Mouse (Mus musculus) midbrain, embryonic 13.5 days (tissue): ENCODE measurements around the gene Eif2b5. TPM values are rescaled to one million over a fixed set of nuclear protein-coding genes. Genes with fewer than 3 reads are reported as not detected.
"Not testable (repeated sequence)": the region's sequence is repeated elsewhere in the genome, so short reads cannot be mapped to it uniquely, and the experiment has no call there.

Source experiments
- ATAC-seq: fragments of 200-750 bp; cut with Nextera tagmentation; 2 replicates; pipeline ENCODE4 v1.8.0; 2017; ENCODE audit warnings: mild to moderate bottlenecking, moderate TSS enrichment, moderate library complexity
- H3K27ac ChIP-seq: fragments of 300-500 bp; sonication (generic); 2 replicates; pipeline ENCODE4 v1.5.1; 2015; ENCODE audit warnings: inconsistent platforms, mild to moderate bottlenecking, moderate library complexity
- H3K27me3 ChIP-seq: fragments of 300-500 bp; sonication (generic); 2 replicates; pipeline ENCODE4 v1.6.1; 2015; ENCODE audit warnings: mild to moderate bottlenecking, inconsistent platforms
- H3K36me3 ChIP-seq: fragments of 300-500 bp; sonication (generic); 2 replicates; pipeline ENCODE4 v1.6.1; 2015; ENCODE audit warnings: mild to moderate bottlenecking, inconsistent platforms
- H3K4me1 ChIP-seq: fragments of 300-500 bp; sonication (generic); replicated peaks from 2 replicates; pipeline ENCODE4 v1.6.1; 2015; ENCODE audit warnings: inconsistent platforms
- H3K4me2 ChIP-seq: fragments of 300-500 bp; sonication (generic); replicated peaks from 2 replicates; pipeline ENCODE4 v1.6.1; 2015; ENCODE audit warnings: moderate library complexity, mild to moderate bottlenecking, inconsistent platforms
- H3K4me3 ChIP-seq: fragments of 300-500 bp; sonication (generic); replicated peaks from 2 replicates; pipeline ENCODE4 v1.5.1; 2015; ENCODE audit warnings: mild to moderate bottlenecking, inconsistent platforms
- H3K9ac ChIP-seq: fragments of 300-500 bp; sonication (generic); replicated peaks from 2 replicates; pipeline ENCODE4 v1.6.1; 2015; ENCODE audit warnings: mild to moderate bottlenecking, inconsistent platforms
- H3K9me3 ChIP-seq: fragments of 300-500 bp; sonication (generic); 2 replicates; pipeline ENCODE4 v1.6.1; 2016; ENCODE audit warnings: mild to moderate bottlenecking, inconsistent platforms
- WGBS: fragments of 180-500 bp; shearing (Covaris S2); methylation state at CpG from one replicate; pipeline ENCODE4 v1.1.7; 2015; 5-methylcytosine and 5-hydroxymethylcytosine counted together
- polyA plus RNA-seq: library from polyadenylated mRNA; unstranded; fragments of >200 nt; fragmentation: Nextera tagmentation; extraction: Ambion mirVana; gene quantifications from 2 replicates; pipeline ENCODE4 v1.2.1, GENCODE M21; 2015

Gene Eif2b5
- polyA plus RNA-seq, 1 experiment from 2014 or later, result 111 TPM

- H3K9ac ChIP-seq, result no peak overlapping the region
- H3K4me2 ChIP-seq, result no peak overlapping the region
- H3K9me3 ChIP-seq, result no peaks in the 10 kb centered on the region
- H3K4me3 ChIP-seq, result no peak overlapping the region
- H3K27ac ChIP-seq, result no peak overlapping the region
- H3K27me3 ChIP-seq, result no peaks in the 10 kb centered on the region
- H3K36me3 ChIP-seq, result no peaks in the 10 kb centered on the region
- no peak for ATAC-seq
- 84% methylated on average over 3 of the region's 3 CpGs for WGBS
- H3K4me1 ChIP-seq, result no peaks in the 10 kb centered on the region
Measured at GRCm38 (mm10) chr16:20477270-20477669, 21.3 kb upstream of the Eif2b5 start.

GRCm38 (mm10) chr16:20478504-20478903 is 20.1 kb upstream of the Eif2b5 start:
- Histone ChIP-seq H3K36me3 (no peaks in the 10 kb centered on the region), H3K4me3 (no peak overlapping the region), H3K27ac (no peak overlapping the region), H3K9me3 (no peaks in the 10 kb centered on the region), H3K9ac (no peak overlapping the region), H3K27me3 (no peaks in the 10 kb centered on the region), H3K4me1 (no peaks in the 10 kb centered on the region), H3K4me2 (no peak overlapping the region)
- ATAC-seq, result no peak
- WGBS, result 87% methylated on average over 2 of the region's 2 CpGs

- H3K4me1 ChIP-seq, H3K27me3 ChIP-seq, H3K4me3 ChIP-seq, H3K4me2 ChIP-seq, H3K27ac ChIP-seq, H3K36me3 ChIP-seq, H3K9ac ChIP-seq, H3K9me3 ChIP-seq, ATAC-seq: not testable (repeated sequence)
- 95% methylated on average over 12 of the region's 12 CpGs for WGBS
Measured at GRCm38 (mm10) chr16:20479026-20479760, 19.4 kb upstream of the Eif2b5 start.

- no peaks in the 10 kb centered on the region for H3K36me3 ChIP-seq
- no peaks in the 10 kb centered on the region for H3K4me1 ChIP-seq
- no peaks in the 10 kb centered on the region for H3K27me3 ChIP-seq
- ATAC-seq, result no peak
- H3K9ac ChIP-seq, result no peak overlapping the region
- H3K27ac ChIP-seq, result no peak overlapping the region
- no peaks in the 10 kb centered on the region for H3K9me3 ChIP-seq
- no peak overlapping the region for H3K4me3 ChIP-seq
- no peak overlapping the region for H3K4me2 ChIP-seq
- 27% methylated on average over 3 of the region's 3 CpGs for WGBS
Measured at GRCm38 (mm10) chr16:20480115-20480514, 18.5 kb upstream of the Eif2b5 start.

- H3K4me3 ChIP-seq, result no peak overlapping the region
- H3K9ac ChIP-seq, result no peak overlapping the region
- no peaks in the 10 kb centered on the region for H3K36me3 ChIP-seq
- no peak for ATAC-seq
- no peak overlapping the region for H3K27ac ChIP-seq
- no peaks in the 10 kb centered on the region for H3K4me1 ChIP-seq
- H3K9me3 ChIP-seq, result no peaks in the 10 kb centered on the region
- no peaks in the 10 kb centered on the region for H3K27me3 ChIP-seq
- no peak overlapping the region for H3K4me2 ChIP-seq
- 67% methylated on average over 2 of the region's 2 CpGs for WGBS
Measured at GRCm38 (mm10) chr16:20481746-20482145, 16.9 kb upstream of the Eif2b5 start.

- not testable (repeated sequence) for H3K9me3 ChIP-seq, ATAC-seq, H3K27ac ChIP-seq, H3K4me2 ChIP-seq, H3K27me3 ChIP-seq, H3K4me1 ChIP-seq, H3K36me3 ChIP-seq, H3K9ac ChIP-seq, H3K4me3 ChIP-seq
- WGBS, result 91% methylated on average over 7 of the region's 7 CpGs
Measured at GRCm38 (mm10) chr16:20483716-20484115, 14.9 kb upstream of the Eif2b5 start.

- Histone ChIP-seq H3K9me3 (no peaks in the 10 kb centered on the region), H3K36me3 (no peaks in the 10 kb centered on the region), H3K27ac (no peak overlapping the region), H3K27me3 (no peaks in the 10 kb centered on the region), H3K4me1 (no peaks in the 10 kb centered on the region), H3K9ac (no peak overlapping the region), H3K4me3 (no peak overlapping the region), H3K4me2 (no peak overlapping the region)
- 44% methylated on average over 4 of the region's 4 CpGs for WGBS
- ATAC-seq, result no peak
Measured at GRCm38 (mm10) chr16:20485061-20485460, 13.6 kb upstream of the Eif2b5 start.

GRCm38 (mm10) chr16:20486048-20486447 is 12.6 kb upstream of the Eif2b5 start:
- H3K27me3 ChIP-seq, result no peaks in the 10 kb centered on the region
- ATAC-seq, result no peak
- H3K4me1 ChIP-seq, result no peaks in the 10 kb centered on the region
- 61% methylated on average over 3 of the region's 3 CpGs for WGBS
- no peak overlapping the region for H3K4me2 ChIP-seq
- H3K27ac ChIP-seq, result no peak overlapping the region
- no peaks in the 10 kb centered on the region for H3K9me3 ChIP-seq
- H3K9ac ChIP-seq, result no peak overlapping the region
- H3K4me3 ChIP-seq, result no peak overlapping the region
- no peaks in the 10 kb centered on the region for H3K36me3 ChIP-seq

GRCm38 (mm10) chr16:20488151-20488550 is 10.5 kb upstream of the Eif2b5 start:
- 95% methylated on average over 1 of the region's 1 CpGs for WGBS
- no peak overlapping the region for H3K9ac ChIP-seq
- no peaks in the 10 kb centered on the region for H3K9me3 ChIP-seq

GRCm38 (mm10) chr16:20488751-20489150 is 9.9 kb upstream of the Eif2b5 start:
- 83% methylated on average over 9 of the region's 9 CpGs for WGBS
- not testable (repeated sequence) for H3K9ac ChIP-seq, ATAC-seq, H3K27ac ChIP-seq, H3K9me3 ChIP-seq, H3K4me3 ChIP-seq, H3K4me1 ChIP-seq, H3K36me3 ChIP-seq, H3K4me2 ChIP-seq, H3K27me3 ChIP-seq

More at GRCm38 (mm10) chr16:20488151-20488550, 10.5 kb upstream of the Eif2b5 start:
- Histone ChIP-seq H3K4me2 (no peak overlapping the region), H3K4me1 (no peaks in the 10 kb centered on the region), H3K4me3 (no peak overlapping the region), H3K27ac (no peak overlapping the region), H3K27me3 (no peaks in the 10 kb centered on the region), H3K36me3 (no peaks in the 10 kb centered on the region)
- no peak for ATAC-seq

- no peak for ATAC-seq
Measured at GRCm38 (mm10) chr16:20489233-20489632, 9.4 kb upstream of the Eif2b5 start.

GRCm38 (mm10) chr16:20490581-20490980 is 8.0 kb upstream of the Eif2b5 start:
- Histone ChIP-seq H3K4me1 (no peaks in the 10 kb centered on the region), H3K27me3 (no peaks in the 10 kb centered on the region), H3K9ac (no peak overlapping the region), H3K4me2 (no peak overlapping the region), H3K27ac (no peak overlapping the region), H3K9me3 (no peaks in the 10 kb centered on the region), H3K4me3 (no peak overlapping the region), H3K36me3 (no peaks in the 10 kb centered on the region)
- no peak for ATAC-seq
- 61% methylated on average over 2 of the region's 2 CpGs for whole genome bisulfite sequencing

More at GRCm38 (mm10) chr16:20489233-20489632, 9.4 kb upstream of the Eif2b5 start:
- Histone ChIP-seq H3K4me2 (no peak overlapping the region), H3K27ac (no peak overlapping the region), H3K4me1 (no peaks in the 10 kb centered on the region), H3K4me3 (no peak overlapping the region), H3K9ac (no peak overlapping the region), H3K27me3 (no peaks in the 10 kb centered on the region), H3K9me3 (no peaks in the 10 kb centered on the region), H3K36me3 (no peaks in the 10 kb centered on the region)
- WGBS, result 73% methylated on average over 2 of the region's 2 CpGs

GRCm38 (mm10) chr16:20491301-20491700 is 7.3 kb upstream of the Eif2b5 start:
- Histone ChIP-seq H3K4me3 (no peak overlapping the region), H3K9ac (no peak overlapping the region), H3K27ac (no peak overlapping the region), H3K27me3 (no peaks in the 10 kb centered on the region; the same call in 1 of the 2 replicates), H3K36me3 (no peaks in the 10 kb centered on the region), H3K4me1 (no peaks in the 10 kb centered on the region), H3K9me3 (no peaks in the 10 kb centered on the region), H3K4me2 (no peak overlapping the region)
- ATAC-seq, result no peak
- 85% methylated on average over 2 of the region's 2 CpGs for whole genome bisulfite sequencing
